Mouse (Mus musculus) mouse embryonic stem cell (cell line): ENCODE data around the gene Phyh.
"Not testable (repeated sequence)": the region's sequence is repeated elsewhere in the genome, so short reads cannot be mapped to it uniquely, and the experiment has no call there.

Source experiments
- in situ Hi-C, 2 experiments: fragments of 300-500 bp; cut with MboI; formaldehyde crosslinking; loops; 1 replicate in 1 of 2; 3 replicates in 1 of 2; pipeline ENCODE4 v1.14.3; 2019 to 2020; ENCODE audit warnings: low sequenced_read_pairs in 2 of 2, low pct_unique_long_range_greater_than_20kb in 1 of 2, mixed read lengths in 1 of 2; ENCODE audit not compliant: unreplicated experiment in 1 of 2

Gene Phyh

GRCm38 (mm10) chr2:4909909-4910308, 8.9 kb upstream of the Phyh start:
- in situ Hi-C loops: loop anchor here in 1 of 2 experiments (25.0 kb wide), 1 partner anchor 252 kb away; no protein-coding TSS in a partner anchor

DNA sequence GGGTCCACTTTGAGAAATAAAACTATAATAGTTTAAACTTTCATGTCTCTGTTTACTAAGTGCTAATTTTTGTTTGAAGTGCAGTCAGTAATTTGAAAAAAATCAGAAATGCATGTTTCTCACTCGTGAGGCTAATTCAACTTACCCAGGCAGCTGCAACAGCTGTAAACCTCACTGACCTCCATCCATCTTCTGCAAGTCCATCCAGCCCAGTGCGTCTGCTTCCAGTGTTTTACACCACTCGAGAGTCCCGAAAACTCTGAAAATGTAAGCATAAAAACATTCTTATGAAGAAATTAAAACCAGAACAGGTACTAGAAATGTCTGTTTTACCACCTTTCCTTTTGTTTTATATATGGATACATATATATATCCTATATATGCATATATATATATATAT, 8.3 kb upstream of the Phyh start:
- in situ Hi-C loops: loop anchor here in 1 of 2 experiments (25.0 kb wide), 1 partner anchor 252 kb away; no protein-coding TSS in a partner anchor

DNA sequence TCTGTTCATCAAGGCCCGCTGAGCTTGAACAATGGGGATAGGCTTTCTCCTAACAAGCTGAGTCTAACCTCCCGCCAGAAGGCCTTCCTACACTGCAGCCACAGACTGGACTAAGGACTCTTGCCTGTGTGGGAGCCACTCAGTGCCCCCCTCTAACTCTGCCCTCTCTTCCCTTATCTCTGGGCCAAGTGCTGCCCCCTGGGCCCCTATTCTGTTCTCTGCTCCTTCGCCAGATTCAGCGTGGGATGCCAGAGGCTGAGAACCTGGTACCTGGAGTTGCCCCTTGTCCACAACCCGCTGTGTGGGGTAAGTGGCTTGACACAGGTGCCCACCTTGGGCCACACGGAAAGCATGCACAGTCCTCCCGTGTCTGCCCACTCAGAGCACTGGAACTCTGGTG, 4.9 kb upstream of the Phyh start:
- in situ Hi-C loops: loop anchor here in 1 of 2 experiments (25.0 kb wide), 1 partner anchor 248 kb away; no protein-coding TSS in a partner anchor

GRCm38 (mm10) chr2:4916037-4916436, 2.8 kb upstream of the Phyh start:
- in situ Hi-C loops: loop anchor here (5.0 to 25.0 kb wide), 2 partner anchors 71 to 246 kb away; no protein-coding TSS in a partner anchor

DNA sequence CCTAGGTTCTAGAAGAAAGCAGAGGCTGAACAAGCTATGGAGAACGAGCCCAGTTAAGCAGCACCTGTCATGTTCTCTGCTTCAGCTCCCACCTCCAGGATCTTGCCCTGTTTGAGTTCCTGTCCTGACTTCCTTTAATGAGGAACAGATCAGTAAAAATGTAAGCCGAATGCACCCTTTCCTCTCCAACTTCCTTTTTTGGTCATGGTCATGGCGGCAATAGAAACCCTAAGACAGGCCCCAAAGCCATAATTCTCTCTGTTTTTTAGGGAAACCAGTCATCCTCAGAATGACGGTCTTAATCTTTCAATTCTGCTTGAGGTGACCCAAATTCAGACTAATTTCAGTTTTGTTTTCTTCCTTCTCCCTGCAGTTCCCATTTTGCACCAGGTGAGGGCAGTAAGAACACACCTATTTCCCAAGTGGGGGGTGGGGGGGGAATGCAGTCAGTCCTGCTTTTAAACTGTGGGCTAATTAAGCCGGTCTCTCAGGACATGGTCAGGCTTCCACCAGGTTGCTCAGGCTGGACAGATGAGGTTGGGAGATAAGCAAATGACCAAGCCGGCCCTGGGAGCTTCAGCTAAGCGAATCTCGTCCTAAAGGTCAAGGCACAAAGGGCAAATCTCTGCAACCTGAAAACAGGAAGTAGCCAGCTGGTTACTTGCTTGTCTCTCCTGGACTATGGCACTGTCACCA, 1.3 kb upstream of the Phyh start:
- in situ Hi-C loops: loop anchor here (5.0 to 25.0 kb wide), 2 partner anchors 70 to 245 kb away; no protein-coding TSS in a partner anchor

DNA sequence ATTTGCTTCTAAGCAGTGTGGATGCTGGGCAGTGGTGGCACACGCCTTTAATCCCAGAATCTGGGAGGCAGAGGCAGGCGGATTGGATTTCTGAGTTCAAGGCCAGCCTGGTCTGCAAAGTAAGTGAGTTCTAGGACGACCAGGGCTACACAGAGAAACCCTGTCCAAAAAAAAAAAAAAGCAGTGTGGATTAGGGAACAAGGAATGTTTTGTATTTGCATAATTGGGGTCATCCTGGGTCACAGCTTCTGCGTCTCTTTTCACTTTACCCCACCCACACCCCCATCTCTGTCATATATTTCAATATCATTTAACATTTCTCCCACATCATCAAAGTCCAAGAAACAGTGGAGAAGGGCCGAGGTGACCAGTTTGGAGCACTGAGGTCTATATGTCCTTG, 2.2 kb downstream of the Phyh start:
- in situ Hi-C loops: loop anchor here in 1 of 2 experiments (25.0 kb wide), 1 partner anchor 241 kb away; no protein-coding TSS in a partner anchor

DNA sequence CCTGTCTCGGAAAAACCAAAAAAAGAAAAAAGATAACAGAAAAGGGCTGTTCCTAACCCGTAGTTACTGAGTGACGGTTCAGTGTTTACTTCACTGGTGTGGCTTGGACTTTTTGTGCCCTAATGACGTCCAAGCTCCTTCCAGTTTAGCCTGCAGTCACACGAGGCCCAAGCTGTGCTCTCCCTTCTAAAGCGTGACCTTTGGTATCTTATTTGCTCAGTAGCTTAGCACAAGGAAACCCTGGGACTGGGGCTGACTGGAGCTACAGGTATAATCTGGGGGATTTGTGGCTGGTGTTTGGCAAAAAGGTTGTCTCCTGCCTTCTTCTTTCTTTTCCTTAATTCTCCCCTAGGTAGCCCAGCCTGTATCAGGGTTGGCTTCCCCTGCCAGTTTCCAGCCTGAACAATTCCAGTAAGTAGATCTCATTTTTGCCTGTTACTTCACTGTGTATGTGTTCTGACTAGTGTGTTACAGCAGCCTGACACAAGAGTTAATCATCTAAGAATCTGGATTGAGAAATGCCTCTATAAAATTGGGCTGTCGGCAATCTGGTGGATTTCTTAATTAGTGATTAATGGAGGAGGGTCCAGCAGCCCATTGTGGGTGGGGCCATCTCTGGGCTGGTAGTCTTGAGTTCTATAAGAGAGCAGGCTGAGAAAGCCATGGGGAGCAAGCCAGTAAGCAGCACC, 3.8 kb downstream of the Phyh start:
- in situ Hi-C loops: loop anchor here in 1 of 2 experiments (25.0 kb wide), 1 partner anchor 240 kb away; no protein-coding TSS in a partner anchor

DNA sequence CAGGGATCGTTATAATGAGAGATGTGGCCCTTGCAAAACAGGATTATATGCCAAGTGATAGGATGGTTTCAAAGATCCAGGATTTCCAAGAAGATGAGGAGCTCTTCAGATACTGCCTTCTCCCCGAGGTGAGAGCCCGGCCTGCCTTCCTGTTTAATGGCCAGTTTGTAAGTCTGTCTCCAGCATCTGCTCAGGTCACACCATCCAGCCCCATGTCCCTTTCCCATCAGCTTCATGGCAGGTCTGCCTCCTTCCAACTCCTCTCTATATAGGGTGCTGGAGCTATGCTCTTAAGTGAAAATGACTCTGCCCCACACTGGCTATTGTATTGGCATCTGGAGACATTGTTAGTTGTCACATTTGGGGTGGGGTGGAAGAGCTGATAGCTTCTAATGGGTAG, 8.6 kb downstream of the Phyh start:
- in situ Hi-C loops: loop anchor here in 1 of 2 experiments (5.0 kb wide), 1 partner anchor 55 kb away; no protein-coding TSS in a partner anchor

DNA sequence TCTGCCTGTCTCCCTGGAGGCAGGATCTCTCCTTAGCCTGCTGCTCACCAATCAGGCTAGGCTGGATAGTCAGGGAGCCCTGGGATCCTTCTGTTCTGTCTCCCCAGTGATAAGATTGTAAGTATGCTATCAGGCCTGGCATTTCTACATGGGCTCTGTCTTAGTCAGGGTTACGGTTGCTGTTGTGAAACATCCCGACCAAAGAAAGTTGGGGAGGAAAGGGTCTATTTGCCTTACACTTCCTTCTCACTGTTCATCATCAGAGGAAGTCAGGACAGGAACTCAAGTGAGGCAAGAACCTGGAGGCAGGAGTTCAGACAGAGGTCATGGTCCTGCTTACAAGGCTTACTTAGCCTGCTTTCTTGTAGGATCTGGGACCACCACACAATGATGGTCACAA, 10.4 kb downstream of the Phyh start:
- in situ Hi-C loops: loop anchor here in 1 of 2 experiments (5.0 kb wide), 1 partner anchor 53 kb away; no protein-coding TSS in a partner anchor

DNA sequence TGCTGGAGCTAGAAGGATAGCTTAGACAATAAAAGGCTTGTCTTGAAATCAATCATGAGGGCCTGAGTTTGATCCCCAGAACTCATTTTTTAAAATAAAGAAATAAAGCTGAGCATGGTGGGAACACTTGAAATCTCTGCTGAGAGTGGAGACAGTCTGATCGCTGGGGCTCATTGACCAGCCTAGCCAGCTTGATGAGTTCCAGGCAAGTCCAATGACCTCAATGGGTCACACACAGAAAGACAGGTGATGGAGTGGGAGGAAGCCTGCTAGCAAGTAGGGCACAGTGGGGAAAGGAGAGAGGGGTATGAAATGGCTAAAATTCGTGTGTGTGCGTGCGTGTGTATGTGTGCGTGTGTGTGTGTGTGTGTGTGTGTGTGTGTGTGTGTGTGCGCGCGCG, 15.7 kb downstream of the Phyh start:
- in situ Hi-C loops: no loop called here

GRCm38 (mm10) chr2:4937931-4938330, 19.1 kb downstream of the Phyh start:
- in situ Hi-C loops: no loop called here

- in situ Hi-C loops: no loop called here
These were observed 22.0 kb downstream of the Phyh start for GRCm38 (mm10) chr2:4940861-4941260.

DNA sequence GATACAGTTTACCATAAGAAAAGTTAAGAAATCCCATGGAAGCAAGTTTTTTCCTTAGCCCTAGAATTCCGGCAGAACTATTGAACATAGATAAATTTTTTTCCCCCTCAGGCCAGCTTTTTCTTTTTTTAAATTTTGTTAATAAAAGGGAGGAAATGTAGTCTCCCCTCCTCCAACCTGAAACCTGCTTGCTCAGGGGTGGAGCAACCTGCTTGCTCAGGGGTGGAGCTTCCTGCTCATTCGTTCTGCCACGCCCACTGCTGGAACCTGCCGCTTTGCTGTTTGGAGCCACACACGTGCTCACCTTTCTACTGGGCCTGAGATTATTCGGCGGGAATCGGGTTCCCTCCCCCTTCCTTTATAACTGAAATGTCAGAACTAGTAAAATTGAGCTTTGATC, 30.9 kb downstream of the Phyh start:
- in situ Hi-C loops: not testable (repeated sequence)

GRCm38 (mm10) chr2:4950986-4951385, 32.2 kb downstream of the Phyh start:
- in situ Hi-C loops: no loop called here

GRCm38 (mm10) chr2:4954216-4954760, 35.5 kb downstream of the Phyh start:
- in situ Hi-C loops: no loop called here

GRCm38 (mm10) chr2:4958039-4958438, 39.2 kb downstream of the Phyh start:
- in situ Hi-C loops: no loop called here

- in situ Hi-C loops: no loop called here
These were observed 49.0 kb downstream of the Phyh start for GRCm38 (mm10) chr2:4967806-4968205.

GRCm38 (mm10) chr2:4969083-4969482, 50.3 kb downstream of the Phyh start:
- in situ Hi-C loops: no loop called here

- in situ Hi-C loops: no loop called here
These were observed 57.0 kb downstream of the Phyh start, which contains the start of gene Ucma for GRCm38 (mm10) chr2:4975807-4976206. Ucma (plus strand) TSS chr2:4976122.
